Mouse (Mus musculus): ENCODE results near the gene Dph2.

The Dph2 gene

GRCm38 (mm10) chr4:117872471-117872886, 19.4 kb downstream of the Dph2 start, which contains the start of gene Ccdc24:
Gene Ccdc24, minus strand, starts transcription at chr4:117872557.
- no peak for DNase-seq (ENCODE audit: low spot score in 2 of 2)

GRCm38 (mm10) chr4:117871787-117872186, 20.0 kb downstream of the Dph2 start:
- DNase-seq (ENCODE audit: low spot score in 2 of 2): no peak

- no peak for DNase-seq (ENCODE audit: low spot score in 2 of 2)
These were observed 21.4 kb downstream of the Dph2 start for GRCm38 (mm10) chr4:117870437-117870836.

GRCm38 (mm10) chr4:117869317-117869716, 22.5 kb downstream of the Dph2 start:
- DNase-seq (ENCODE audit: low spot score in 2 of 2): no peak

- peak in 1 of 2 experiments; percentile 74 for DNase-seq (ENCODE audit: low spot score in 2 of 2)
These were observed 24.0 kb downstream of the Dph2 start for GRCm38 (mm10) chr4:117867823-117868222.

GRCm38 (mm10) chr4:117867000-117867399, 24.8 kb downstream of the Dph2 start:
- no peak for DNase-seq (ENCODE audit: low spot score in 2 of 2)

GRCm38 (mm10) chr4:117866083-117866482, 25.7 kb downstream of the Dph2 start:
- DNase-seq (ENCODE audit: low spot score in 2 of 2): peak in 1 of 2 experiments; percentile 69

GRCm38 (mm10) chr4:117862823-117863222, 29.0 kb downstream of the Dph2 start:
- DNase-seq (ENCODE audit: low spot score in 2 of 2): peak; percentile 74 to 88

- DNase-seq (ENCODE audit: low spot score in 2 of 2): no peak
These were observed 31.3 kb downstream of the Dph2 start for GRCm38 (mm10) chr4:117860570-117860969.

GRCm38 (mm10) chr4:117858794-117859193, 33.0 kb downstream of the Dph2 start:
- peak in 1 of 2 experiments; percentile 80 for DNase-seq (ENCODE audit: low spot score in 2 of 2)

- DNase-seq (ENCODE audit: low spot score in 2 of 2): peak; percentile 76 to 78
These were observed 36.7 kb downstream of the Dph2 start for GRCm38 (mm10) chr4:117855146-117855545.

GRCm38 (mm10) chr4:117852152-117852868, 39.5 kb downstream of the Dph2 start:
- DNase-seq (ENCODE audit: low spot score in 2 of 2): peak in 1 of 2 experiments; percentile 15

- DNase-seq (ENCODE audit: low spot score in 2 of 2): peak in 1 of 2 experiments; percentile 30
These were observed 41.0 kb downstream of the Dph2 start for GRCm38 (mm10) chr4:117850871-117851270.

GRCm38 (mm10) chr4:117850176-117850575, 41.7 kb downstream of the Dph2 start:
- peak in 1 of 2 experiments; percentile 28 for DNase-seq (ENCODE audit: low spot score in 2 of 2)

GRCm38 (mm10) chr4:117849506-117849905, 42.3 kb downstream of the Dph2 start:
- DNase-seq (ENCODE audit: low spot score in 2 of 2): peak in 1 of 2 experiments; percentile 66

- no peak for DNase-seq (ENCODE audit: low spot score in 2 of 2)
These were observed 42.8 kb downstream of the Dph2 start for GRCm38 (mm10) chr4:117849063-117849462.

- DNase-seq (ENCODE audit: low spot score in 2 of 2): peak; percentile 82
These were observed 44.8 kb downstream of the Dph2 start for GRCm38 (mm10) chr4:117847011-117847410.

- DNase-seq (ENCODE audit: low spot score in 2 of 2): no peak
These were observed 45.6 kb downstream of the Dph2 start for GRCm38 (mm10) chr4:117846261-117846660.

- peak in 1 of 2 experiments; percentile 21 for DNase-seq (ENCODE audit: low spot score in 2 of 2)
These were observed 46.5 kb downstream of the Dph2 start for GRCm38 (mm10) chr4:117845316-117845715.

GRCm38 (mm10) chr4:117844467-117844866, 47.4 kb downstream of the Dph2 start:
- DNase-seq (ENCODE audit: low spot score in 2 of 2): no peak

GRCm38 (mm10) chr4:117843101-117843500, 48.7 kb downstream of the Dph2 start:
- DNase-seq (ENCODE audit: low spot score in 2 of 2): no peak

GRCm38 (mm10) chr4:117841566-117841965, 50.3 kb downstream of the Dph2 start:
- no peak for DNase-seq (ENCODE audit: low spot score in 2 of 2)

GRCm38 (mm10) chr4:117840821-117841220, 51.0 kb downstream of the Dph2 start:
- no peak for DNase-seq (ENCODE audit: low spot score in 2 of 2)

Data from right cerebral cortex, postnatal 10 days (tissue).